Mouse (Mus musculus) myocyte (in vitro differentiated cells): ENCODE data around the gene Trib3.
"Not testable (repeated sequence)": the region's sequence is repeated elsewhere in the genome, so short reads cannot be mapped to it uniquely, and the experiment has no call there.

Source experiments
- CEBPB ChIP-seq: IDR thresholded peaks from 2 replicates; pipeline ENCODE4 v1.6.1; 2011; ENCODE audit warnings: mild to moderate bottlenecking, moderate library complexity; ENCODE audit not compliant: poor library complexity, insufficient read depth, severe bottlenecking
- E2F4 ChIP-seq: IDR thresholded peaks from one replicate; pipeline ENCODE4 v1.6.1; 2011; ENCODE audit warnings: mild to moderate bottlenecking, control low read depth, moderate library complexity; ENCODE audit not compliant: insufficient read depth
- MAX ChIP-seq: IDR thresholded peaks from one replicate; pipeline ENCODE4 v1.6.1; 2011; ENCODE audit warnings: low read depth, mild to moderate bottlenecking, control low read depth
- MYOD1 ChIP-seq, 3 experiments: IDR thresholded peaks; one replicate each; pipeline ENCODE4 v1.6.1; 2011; ENCODE audit warnings: control low read depth in 2 of 3, low read depth in 2 of 3, mild to moderate bottlenecking in 2 of 3, moderate library complexity in 1 of 3; ENCODE audit not compliant: insufficient read length in 2 of 3, control insufficient read depth in 1 of 3
- MYOG ChIP-seq, 3 experiments: IDR thresholded peaks; one replicate each; pipeline ENCODE4 v1.6.1; 2011; ENCODE audit warnings: control low read depth in 2 of 3, low read depth in 2 of 3, mild to moderate bottlenecking in 2 of 3; ENCODE audit not compliant: insufficient read length in 2 of 3, control insufficient read depth in 1 of 3, insufficient read depth in 1 of 3
- POLR2A ChIP-seq: IDR thresholded peaks from one replicate; pipeline ENCODE4 v1.6.1; 2011; ENCODE audit warnings: low read depth, mild to moderate bottlenecking, control low read depth, moderate library complexity; ENCODE audit not compliant: insufficient read length
- POLR2AphosphoS2 ChIP-seq: IDR thresholded peaks from one replicate; pipeline ENCODE4 v1.6.1; 2011; ENCODE audit warnings: low read depth, control low read depth; ENCODE audit not compliant: insufficient read length
- REST ChIP-seq: IDR thresholded peaks from one replicate; pipeline ENCODE4 v1.6.1; 2011; ENCODE audit warnings: mild to moderate bottlenecking, control low read depth, moderate library complexity; ENCODE audit not compliant: insufficient read depth, insufficient read length
- SRF ChIP-seq: IDR thresholded peaks from one replicate; pipeline ENCODE4 v1.6.1; 2011; ENCODE audit warnings: low read depth; ENCODE audit not compliant: control insufficient read depth, insufficient read length
- TCF12 ChIP-seq: IDR thresholded peaks from one replicate; pipeline ENCODE4 v1.6.1; 2011; ENCODE audit warnings: mild to moderate bottlenecking, control low read depth; ENCODE audit not compliant: poor library complexity, insufficient read depth, severe bottlenecking
- TCF3 ChIP-seq: IDR thresholded peaks from one replicate; pipeline ENCODE4 v1.6.1; 2011; ENCODE audit warnings: low read depth, control low read depth; ENCODE audit not compliant: insufficient read length
- USF1 ChIP-seq: IDR thresholded peaks from one replicate; pipeline ENCODE4 v1.6.1; 2011; ENCODE audit warnings: low read depth, mild to moderate bottlenecking, control low read depth, moderate library complexity

GRCm38 (mm10) chr2:152358977-152359376, 15.1 kb upstream of the Trib3 start:
- TF ChIP-seq POLR2A; MAX; USF1; POLR2AphosphoS2; E2F4; MYOG (IDR thresholded peaks at IDR 0.05; ENCODE audit: control insufficient read depth in 1 of 3, insufficient read depth in 1 of 3, insufficient read length in 2 of 3, low read depth in 2 of 3); TCF12; MYOD1 (IDR thresholded peaks at IDR 0.05; ENCODE audit: control insufficient read depth in 1 of 3, insufficient read length in 2 of 3, low read depth in 2 of 3); CEBPB; SRF; REST; TCF3: not testable (repeated sequence)
